Mouse (Mus musculus): ENCODE measurements around the gene Tepsin.

Gene Tepsin

DNA sequence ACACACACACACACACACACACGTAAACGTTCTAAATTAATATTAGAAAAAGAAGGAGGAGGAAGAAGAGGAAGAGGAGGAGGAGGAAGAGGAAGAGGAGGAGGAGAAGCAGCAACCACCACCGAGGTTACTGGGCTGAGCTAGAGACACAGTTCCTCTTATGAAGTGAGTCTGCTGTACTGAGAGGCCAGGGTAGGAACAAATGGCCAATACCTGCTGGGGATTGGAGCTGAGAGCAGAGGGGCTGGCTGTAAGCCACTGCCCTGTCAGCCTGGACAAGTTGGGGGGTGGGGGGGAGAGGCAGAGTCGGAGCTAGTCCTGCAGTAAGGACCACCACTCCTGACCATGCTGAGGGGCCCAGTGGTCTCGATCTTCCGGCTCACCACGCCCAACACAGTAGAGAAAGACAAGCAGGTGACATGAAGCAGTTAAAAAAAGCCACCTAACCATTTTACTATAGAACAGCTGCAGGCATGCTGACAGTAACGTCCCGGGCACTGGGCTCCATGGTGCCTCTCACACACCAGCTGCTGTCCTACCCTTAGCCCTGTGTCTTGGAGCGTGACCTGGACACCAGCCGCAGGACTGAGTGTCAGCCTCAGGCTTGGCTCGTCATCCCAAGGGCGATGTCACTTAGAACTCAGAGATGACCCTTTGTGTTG, 34.4 kb downstream of the Tepsin start:
- DNase-seq (ENCODE audit: low read depth, low spot score): peak; percentile 87

DNA sequence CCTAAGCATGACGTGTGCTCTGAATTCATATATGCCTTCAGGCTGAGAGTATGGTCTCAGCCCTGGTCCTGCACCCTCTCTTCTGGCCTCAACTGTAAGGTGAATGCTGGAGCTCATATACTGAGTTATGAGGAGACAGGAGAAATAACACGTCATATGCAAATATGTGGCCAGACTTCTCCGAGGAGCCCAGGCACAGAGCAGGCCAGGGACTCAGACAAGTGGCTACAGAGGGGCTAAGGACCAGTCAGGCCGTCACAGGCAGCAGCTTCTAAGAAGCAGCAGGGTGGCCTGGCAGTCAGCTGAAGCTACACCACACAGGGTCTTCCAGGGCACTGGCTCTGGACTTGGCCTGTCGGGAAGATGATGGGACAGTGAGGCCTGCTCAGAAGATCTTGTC, 35.2 kb downstream of the Tepsin start:
- DNase-seq (ENCODE audit: low read depth, low spot score): peak; percentile 86

DNA sequence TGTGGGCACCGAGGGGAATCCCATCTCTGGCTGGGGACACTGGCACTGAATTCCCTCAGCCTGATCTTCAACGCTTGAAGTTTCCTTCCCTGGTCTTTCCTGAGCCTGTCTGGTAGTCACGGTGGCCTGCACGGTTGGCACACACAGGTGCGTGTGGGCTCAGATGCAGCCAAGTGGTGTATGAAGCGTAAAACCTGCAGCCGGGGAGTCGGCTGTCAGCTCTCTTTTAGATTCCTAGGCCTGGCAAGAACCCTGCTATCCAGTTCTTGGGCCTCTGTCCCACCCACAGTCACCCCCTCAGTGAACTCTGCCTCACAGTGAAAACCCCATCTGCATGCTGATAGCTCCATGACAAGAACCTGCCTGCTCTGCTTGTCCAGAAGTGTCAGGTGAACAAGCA, 37.9 kb downstream of the Tepsin start:
- DNase-seq (ENCODE audit: low read depth, low spot score): peak; percentile 76

DNA sequence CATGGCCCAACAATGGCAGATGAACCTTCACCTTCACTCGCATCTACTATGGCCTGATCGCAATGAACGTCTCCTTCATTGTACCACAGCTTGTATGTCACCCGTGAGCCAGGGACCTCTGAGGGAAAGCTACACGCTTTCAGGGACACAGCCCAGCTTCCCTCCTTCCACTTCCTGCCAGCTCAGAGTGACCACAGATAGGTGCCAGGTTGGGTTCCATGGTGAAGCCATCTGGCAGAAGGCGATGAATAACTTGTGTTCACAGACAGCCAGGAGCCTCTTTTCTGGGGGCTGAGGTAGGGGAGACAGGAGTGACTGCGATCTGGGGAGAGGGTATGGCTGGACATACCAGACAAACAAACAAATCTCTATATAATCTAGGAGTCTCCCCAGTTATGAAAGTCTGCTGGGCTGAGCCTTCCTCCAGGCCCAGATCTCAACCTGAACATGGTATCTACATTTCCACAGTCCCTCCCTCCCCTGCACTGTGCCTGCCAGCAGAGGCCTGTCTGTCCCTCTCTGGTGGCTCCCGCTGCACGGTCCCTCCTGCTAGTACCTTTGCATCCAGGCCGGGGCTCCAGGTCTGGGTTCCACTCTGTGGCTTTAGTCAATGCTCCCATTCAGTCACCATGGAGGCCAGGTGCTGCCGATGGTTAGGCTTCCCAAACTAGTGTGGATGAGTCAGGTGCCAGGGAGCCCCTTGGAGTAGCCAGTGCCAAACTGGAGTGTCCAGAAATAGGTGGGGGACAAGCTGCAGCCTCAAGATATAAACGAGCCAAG, 42.4 kb downstream of the Tepsin start:
- no peak for DNase-seq (ENCODE audit: low read depth, low spot score)

DNA sequence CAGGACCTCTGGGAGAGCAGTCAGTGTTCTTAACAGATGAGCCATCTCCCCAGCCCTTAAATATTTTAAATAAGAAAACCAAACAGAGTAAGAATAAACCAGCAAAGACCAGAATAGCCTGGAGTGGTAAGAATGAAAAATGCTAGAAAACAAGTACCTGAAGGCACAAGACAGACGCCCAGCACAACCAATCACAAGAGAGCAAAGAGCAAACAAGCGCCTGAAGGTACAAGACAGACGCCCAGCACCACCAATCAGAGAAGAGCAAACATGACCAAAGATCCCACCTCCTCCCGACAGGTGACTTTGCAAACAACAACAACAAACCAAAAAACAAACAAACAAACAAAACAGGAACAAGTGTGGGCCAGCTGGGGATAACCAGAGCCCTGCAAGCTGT, 44.7 kb downstream of the Tepsin start:
- no peak for DNase-seq (ENCODE audit: low read depth, low spot score)

DNA sequence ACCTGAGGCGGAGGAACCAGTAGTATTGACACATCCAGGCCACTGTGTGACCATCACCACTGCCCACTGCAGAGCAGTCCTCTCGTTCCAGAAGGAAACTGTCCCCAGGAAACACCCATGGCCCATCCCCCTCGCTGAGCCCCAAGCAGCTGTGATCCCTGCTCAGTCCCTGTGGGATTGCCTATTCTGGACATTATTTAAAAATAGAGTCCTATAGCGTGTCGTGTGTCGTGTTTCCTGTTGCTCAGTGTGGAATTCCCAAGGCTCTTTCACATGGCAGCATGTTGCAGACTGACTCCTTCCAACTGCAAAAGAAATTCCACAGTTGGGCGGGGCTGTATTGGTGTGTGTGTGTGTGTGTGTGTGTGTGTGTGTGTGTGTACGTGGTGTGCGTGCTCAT, 46.3 kb downstream of the Tepsin start:
- no peak for DNase-seq (ENCODE audit: low read depth, low spot score)

DNA sequence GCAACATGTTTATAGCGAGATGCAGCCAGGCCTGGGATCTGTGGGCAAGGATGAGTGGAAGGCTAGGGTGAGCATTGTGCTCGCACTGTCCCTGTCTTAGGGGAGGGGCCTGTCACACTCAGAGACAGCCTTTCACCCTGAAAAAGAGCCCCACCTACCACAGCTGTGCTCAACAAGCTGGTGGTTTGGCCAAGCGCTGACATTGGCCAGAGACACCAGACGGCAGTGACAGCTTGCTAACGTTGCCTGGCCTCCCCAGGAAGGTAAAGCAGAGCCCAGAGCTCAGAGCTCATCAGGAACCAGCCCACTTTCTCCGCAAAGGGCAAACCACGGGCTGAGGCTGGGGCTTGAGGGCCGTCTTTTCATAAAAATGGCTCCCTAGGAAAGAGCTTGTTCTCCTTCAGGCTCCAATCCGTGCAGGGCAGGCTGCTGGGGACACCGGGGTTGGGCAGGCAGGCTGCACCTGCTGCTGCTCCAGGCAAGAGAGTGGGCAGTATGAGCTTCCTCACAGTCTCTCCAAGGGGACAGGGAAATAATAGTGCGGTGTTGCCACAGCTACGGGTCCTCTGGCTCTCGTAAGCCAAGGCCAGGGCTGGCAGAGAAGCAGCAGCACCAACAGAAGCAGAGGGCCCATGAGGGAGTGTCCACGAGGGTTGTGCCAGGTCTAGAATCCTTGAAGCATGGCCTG, 47.3 kb downstream of the Tepsin start:
- peak; percentile 53 for DNase-seq (ENCODE audit: low read depth, low spot score)

DNA sequence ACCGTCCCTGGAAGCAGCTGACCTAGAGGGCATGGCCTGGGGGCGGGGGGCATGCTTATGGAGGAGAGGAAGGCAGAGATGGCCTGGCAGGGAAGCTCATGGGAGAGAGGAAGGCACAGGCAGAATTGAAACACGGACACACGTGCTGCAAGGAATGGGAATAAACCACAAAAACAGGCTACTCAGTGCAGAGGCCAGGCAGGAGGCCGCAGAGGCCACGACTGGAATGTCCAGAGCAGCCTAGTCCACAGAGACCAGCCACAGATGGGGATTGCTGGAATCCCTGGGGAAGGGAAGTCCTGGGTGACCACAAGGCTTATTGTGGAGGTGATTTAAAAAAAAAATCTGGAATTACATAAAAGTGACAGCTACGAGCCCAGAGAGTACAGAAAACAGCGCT, 49.5 kb downstream of the Tepsin start:
- no peak for DNase-seq (ENCODE audit: low read depth, low spot score)

DNA sequence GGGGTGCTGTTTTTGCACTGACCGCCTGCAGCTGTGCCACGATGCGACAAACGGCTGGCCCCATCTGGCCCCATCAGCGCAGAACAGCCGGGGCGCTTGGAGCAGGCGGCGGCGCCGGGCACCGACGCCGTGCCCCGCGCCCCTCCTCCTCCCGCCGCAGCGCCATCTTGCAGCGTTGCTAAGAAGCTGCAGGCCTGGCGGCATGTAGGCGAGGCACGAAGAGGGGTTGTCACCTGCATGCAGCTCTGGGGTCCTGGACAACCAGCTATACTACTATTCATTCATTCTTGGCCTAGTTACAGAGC, 50.3 kb downstream of the Tepsin start:
- DNase-seq (ENCODE audit: low read depth, low spot score): no peak

DNA sequence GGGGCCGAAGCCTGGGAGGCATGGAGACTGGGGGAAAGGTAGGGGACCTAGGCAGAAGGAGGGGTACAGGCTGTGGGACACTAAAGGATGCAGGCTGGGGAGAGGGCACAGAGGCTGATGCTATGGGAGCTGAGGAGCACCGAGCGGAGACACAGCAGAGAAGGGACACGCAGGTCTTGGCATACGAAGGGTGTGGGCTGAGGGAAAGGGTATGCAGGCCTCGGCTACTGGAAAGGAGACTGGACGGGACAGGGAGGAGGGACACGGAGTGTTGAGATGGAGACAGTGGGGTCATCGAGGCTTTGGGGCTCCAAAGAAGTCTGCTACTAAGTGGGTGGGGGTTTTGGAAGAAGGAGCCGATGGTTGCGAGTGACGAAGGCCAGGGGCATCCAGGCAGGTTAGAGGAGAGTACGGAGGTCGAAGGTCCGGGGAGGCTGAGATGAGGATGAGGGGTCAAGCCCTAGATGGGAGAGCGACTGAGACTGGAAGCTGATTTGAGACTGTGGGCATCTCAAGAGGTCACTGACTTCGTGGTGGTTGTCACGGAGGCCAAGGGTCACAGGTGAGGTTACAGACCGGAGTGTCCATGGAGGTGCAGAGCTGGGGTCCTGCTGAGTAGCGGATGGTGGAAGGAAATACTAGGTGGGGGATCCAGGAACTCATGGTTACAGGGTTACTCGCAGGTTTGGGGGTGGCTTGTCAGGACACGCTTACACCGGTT, 50.8 kb downstream of the Tepsin start:
- no peak for DNase-seq (ENCODE audit: low read depth, low spot score)

DNA sequence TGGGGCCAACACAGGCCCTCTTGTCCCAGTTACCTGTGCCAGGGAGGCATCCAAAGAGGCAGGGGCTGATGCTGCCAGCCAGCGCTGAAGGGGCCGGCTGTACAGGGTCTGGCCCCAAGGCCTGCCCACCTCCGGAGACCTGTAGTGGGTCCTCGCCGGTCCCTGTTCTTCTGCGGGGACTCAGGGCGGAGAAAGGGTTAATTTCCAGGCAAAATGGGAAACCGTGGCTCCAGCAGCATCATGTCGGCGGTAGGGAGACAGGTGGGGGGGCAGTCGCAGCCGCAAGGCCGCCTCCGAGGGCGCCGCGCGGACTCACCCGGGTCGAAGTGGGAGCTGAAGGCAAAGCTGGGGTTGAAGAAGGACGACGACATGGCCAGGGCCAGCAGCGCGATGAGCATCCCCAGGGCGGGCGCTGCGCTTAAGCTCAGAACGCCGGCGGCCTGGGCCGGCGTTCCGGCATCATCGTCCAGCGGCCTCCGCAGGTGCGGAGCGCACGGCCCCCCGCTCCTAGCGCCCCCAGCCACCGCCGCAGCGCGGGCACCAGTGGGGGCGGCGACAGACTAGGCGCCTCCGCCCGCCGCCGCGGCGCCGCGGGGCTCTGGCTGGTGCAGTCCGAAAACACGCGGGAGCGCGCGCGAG, 51.9 kb downstream of the Tepsin start, which contains the start of gene Aatk:
Gene Aatk, minus strand, starts transcription at position 615 of the 639 bp plus-strand sequence.
- DNase-seq (ENCODE audit: low read depth, low spot score): no peak

DNA sequence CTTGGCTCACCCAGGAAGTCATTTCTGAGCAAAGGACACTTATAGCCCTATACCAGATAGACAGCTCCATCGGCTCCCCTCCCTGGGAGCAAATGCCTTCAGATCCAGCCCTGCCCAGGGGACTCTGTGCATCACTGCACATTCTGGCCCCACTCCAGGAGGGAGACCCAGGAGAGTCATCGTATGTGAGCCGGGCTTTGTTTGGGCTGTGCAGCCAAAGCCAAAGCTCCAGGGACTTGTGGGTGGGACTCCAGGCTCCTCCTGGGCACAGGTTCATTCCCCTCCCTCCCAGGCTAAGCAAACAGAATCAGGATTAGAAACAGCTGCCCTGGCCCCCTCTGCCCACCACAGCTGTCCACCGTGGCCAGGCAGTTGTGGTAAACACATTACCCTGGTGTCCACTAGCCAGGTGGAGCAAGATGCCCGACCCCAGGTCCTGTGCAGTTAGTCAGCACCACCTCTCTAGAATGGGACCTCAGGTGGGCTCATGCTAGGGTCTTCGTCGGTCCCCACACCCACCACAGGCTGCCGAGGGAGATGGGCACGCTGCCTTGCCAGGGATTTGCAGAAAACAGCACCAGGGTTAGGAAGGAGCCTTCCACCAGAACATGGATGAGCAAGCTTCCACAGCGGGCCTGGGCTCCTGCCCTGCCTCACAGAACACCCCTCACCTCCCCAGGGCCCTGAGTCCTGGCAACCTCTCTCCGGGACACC, 52.5 kb downstream of the Tepsin start:
- no peak for DNase-seq (ENCODE audit: low read depth, low spot score)

DNA sequence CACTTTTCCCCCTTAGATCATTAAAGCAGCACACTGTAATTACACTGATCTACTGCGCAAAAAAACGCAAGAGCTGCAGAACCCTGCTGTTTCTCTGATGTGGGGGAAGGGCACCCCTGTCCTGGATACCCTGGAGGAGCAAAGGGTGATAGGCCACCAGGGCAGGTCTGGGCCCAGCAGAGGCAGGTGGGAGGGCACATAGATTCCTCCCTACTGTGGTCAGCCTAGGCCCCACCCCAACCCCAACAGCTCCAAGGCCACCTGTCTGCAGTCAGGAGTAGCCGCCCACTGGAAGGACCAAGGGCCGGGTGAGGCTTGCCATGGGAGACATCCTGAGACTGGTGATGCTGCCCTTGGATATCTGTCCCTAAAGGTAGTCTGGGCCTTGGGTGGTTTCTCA, 53.2 kb downstream of the Tepsin start:
- DNase-seq (ENCODE audit: low read depth, low spot score): no peak

DNA sequence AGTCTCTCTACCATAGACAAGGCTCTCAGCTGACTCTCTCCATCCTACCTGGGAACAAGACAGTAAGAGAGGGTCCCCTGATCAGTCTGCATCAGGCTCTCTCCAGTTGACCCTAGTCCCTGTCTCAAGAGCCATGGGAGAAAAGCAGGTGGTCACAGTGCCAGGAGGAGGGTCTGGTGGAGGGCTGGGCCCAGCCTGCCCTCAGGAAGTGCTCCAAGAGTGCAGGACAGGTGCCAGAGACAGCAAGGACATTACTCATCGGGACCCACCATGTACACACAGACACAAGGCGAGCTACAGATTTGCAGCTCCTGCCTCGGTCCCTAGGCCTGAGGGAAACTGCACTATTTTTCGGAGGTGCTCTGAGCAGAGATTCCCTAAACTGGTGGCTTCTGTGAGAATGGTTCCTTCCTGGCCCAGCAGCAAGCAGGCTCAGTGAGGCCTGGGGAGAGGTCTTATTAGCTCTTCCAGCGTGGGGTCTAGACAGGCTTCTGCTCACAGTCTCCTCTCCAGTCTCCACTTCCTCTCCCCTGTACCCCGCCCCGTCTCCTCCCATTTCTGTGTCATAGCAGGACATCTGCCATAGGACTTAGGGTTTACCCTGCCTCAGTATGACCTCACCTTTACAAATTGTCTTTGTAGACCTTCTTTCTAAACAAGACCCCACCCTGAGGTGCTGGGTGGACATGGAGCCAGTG, 56.2 kb downstream of the Tepsin start:
- DNase-seq (ENCODE audit: low read depth, low spot score): no peak

DNA sequence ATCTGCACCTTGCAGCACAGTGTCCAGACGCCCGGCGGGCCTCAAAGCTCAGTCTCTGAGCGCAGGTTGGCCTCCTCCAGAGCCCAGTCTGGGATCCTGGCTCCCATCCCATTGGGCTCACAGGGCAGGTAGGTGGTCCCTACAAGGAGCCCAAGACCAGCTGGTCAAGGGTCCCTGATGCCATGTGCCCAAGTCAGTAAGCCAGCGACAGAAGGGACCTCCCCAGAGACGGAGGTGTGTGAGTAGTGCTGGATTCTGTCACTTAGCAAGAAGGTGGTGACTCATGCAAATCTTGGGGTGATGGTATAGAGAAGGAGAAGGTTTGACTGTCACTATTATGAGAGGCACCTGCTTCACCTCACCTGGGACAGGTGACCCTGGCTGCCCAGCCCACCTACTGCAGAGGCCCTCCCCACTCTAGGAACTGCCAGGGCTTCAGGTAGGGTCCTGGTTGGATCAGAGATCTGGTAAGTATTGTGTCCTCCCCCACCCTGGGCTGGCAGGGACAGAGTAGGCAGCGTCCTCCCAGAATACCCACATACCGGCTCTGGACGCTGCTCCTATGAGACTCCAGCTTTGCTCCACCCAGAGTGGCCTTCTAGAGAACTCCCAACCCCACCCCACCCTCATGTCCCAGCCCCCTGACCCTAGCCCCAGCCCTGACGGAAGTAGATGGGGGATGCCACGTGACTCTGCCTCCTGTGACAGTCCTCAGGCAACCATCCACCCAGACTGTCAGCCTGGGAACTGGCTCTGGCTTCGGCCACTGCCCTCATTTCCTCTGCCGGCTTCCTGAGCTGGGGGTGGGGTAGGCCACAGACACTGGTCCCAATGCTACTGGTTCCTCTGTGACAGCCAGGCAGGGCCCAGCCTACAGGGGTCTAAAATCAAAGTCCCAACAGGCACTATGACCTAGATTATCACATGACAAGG, 57.1 kb downstream of the Tepsin start:
- no peak for DNase-seq (ENCODE audit: low read depth, low spot score)
